Mouse (Mus musculus) lung, postnatal 0 days (tissue): ENCODE data around the gene Aldh2. TPM values are rescaled to one million over a fixed set of nuclear protein-coding genes. Genes with fewer than 3 reads are reported as not detected.

Experiments used
- ATAC-seq: fragments of 200-750 bp; cut with Nextera tagmentation; 2 replicates; pipeline ENCODE4 v1.8.0; 2017; ENCODE audit warnings: moderate library complexity
- DNase-seq: peaks from one replicate; pipeline ENCODE4 v3.0.0-alpha.2; 2016; ENCODE audit warnings: low spot score
- H3K27ac ChIP-seq: fragments of 300-500 bp; sonication (generic); 2 replicates; pipeline ENCODE4 v1.5.1; 2014; ENCODE audit warnings: antibody characterized with exemption, mild to moderate bottlenecking, low read length, mixed read lengths
- H3K27me3 ChIP-seq: fragments of 300-500 bp; sonication (generic); replicated peaks from 2 replicates; pipeline ENCODE4 v1.6.1; 2014; ENCODE audit warnings: low read length, mixed read lengths; ENCODE audit not compliant: insufficient read depth
- H3K36me3 ChIP-seq: fragments of 300-500 bp; sonication (generic); 2 replicates; pipeline ENCODE4 v1.6.1; 2014; ENCODE audit warnings: low read length, mixed read lengths; ENCODE audit not compliant: insufficient read depth
- H3K4me1 ChIP-seq: fragments of 300-500 bp; sonication (generic); 2 replicates; pipeline ENCODE4 v1.6.1; 2014; ENCODE audit warnings: antibody characterized with exemption, low read depth, low read length, mixed read lengths; ENCODE audit not compliant: insufficient read depth
- H3K4me2 ChIP-seq: fragments of 300-500 bp; sonication (generic); replicated peaks from 2 replicates; pipeline ENCODE4 v1.6.1; 2014; ENCODE audit warnings: low read depth, mild to moderate bottlenecking, low read length, moderate library complexity, mixed read lengths
- H3K4me3 ChIP-seq: fragments of 300-500 bp; sonication (generic); 2 replicates; pipeline ENCODE4 v1.5.1; 2014; ENCODE audit warnings: low read depth, low read length
- H3K9ac ChIP-seq: fragments of 300-500 bp; sonication (generic); replicated peaks from 2 replicates; pipeline ENCODE4 v1.6.1; 2014; ENCODE audit warnings: low read depth, mild to moderate bottlenecking
- H3K9me3 ChIP-seq: fragments of 300-500 bp; sonication (generic); 2 replicates; pipeline ENCODE4 v1.6.1; 2016; ENCODE audit warnings: low read length, mixed read lengths
- CTCF ChIP-seq: IDR thresholded peaks from 2 replicates; pipeline ENCODE4 v1.5.1; 2016; ENCODE audit warnings: antibody characterized with exemption, mild to moderate bottlenecking
- EP300 ChIP-seq: IDR thresholded peaks from 2 replicates; pipeline ENCODE4 v1.6.1; 2016; ENCODE audit warnings: antibody characterized with exemption, mild to moderate bottlenecking, control low read depth
- WGBS: fragments of 180-500 bp; shearing (Covaris S2); extraction: QIAGEN DNeasy Blood & Tissue Kit; methylation state at CpG from one replicate; pipeline ENCODE4 v1.1.7; 2014; 5-methylcytosine and 5-hydroxymethylcytosine counted together
- polyA plus RNA-seq: library from polyadenylated mRNA; unstranded; fragments of >200 nt; fragmentation: Nextera tagmentation; extraction: Ambion mirVana; gene quantifications from 2 replicates; pipeline ENCODE4 v1.2.1, GENCODE M21; 2015

Gene Aldh2
- polyA plus RNA-seq, 1 experiment from 2014 or later: 580 TPM

GRCm38 (mm10) chr5:121597332-121597731, 3.7 kb upstream of the Aldh2 start:
- no peak for DNase-seq
- 58% methylated on average over 4 of the region's 4 CpGs for WGBS
- Histone ChIP-seq H3K4me3 (no peak overlapping the region), H3K27me3 (no peaks in the 10 kb centered on the region), H3K9ac (no peak overlapping the region), H3K4me2 (no peak overlapping the region), H3K9me3 (no peaks in the 10 kb centered on the region), H3K4me1 (peaks cover 6% of the 10 kb centered on the region; the same call in 1 of the 2 replicates), H3K27ac (0 out of 2 replicates have a peak overlapping the region, but pooled peaks have one; percentile 73), H3K36me3 (no peaks in the 10 kb centered on the region)
- ATAC-seq: no peak
- TF ChIP-seq CTCF (no peak), EP300 (no peak)

GRCm38 (mm10) chr5:121596226-121596625, 2.6 kb upstream of the Aldh2 start:
- Histone ChIP-seq H3K4me3 (no peak overlapping the region), H3K9ac (no peak overlapping the region), H3K9me3 (no peaks in the 10 kb centered on the region), H3K27me3 (no peaks in the 10 kb centered on the region), H3K4me1 (peaks cover 9% of the 10 kb centered on the region; the same call in 1 of the 2 replicates), H3K4me2 (no peak overlapping the region), H3K27ac (no peak overlapping the region), H3K36me3 (no peaks in the 10 kb centered on the region)
- TF ChIP-seq CTCF: no peak
- TF ChIP-seq EP300: no peak
- no peak for DNase-seq
- WGBS: 51% methylated on average over 6 of the region's 6 CpGs
- no peak for ATAC-seq

GRCm38 (mm10) chr5:121595758-121596157, 2.1 kb upstream of the Aldh2 start:
- H3K9me3 ChIP-seq: no peaks in the 10 kb centered on the region
- WGBS: 73% methylated on average over 6 of the region's 6 CpGs
- TF ChIP-seq CTCF (no peak), EP300 (no peak)

DNA sequence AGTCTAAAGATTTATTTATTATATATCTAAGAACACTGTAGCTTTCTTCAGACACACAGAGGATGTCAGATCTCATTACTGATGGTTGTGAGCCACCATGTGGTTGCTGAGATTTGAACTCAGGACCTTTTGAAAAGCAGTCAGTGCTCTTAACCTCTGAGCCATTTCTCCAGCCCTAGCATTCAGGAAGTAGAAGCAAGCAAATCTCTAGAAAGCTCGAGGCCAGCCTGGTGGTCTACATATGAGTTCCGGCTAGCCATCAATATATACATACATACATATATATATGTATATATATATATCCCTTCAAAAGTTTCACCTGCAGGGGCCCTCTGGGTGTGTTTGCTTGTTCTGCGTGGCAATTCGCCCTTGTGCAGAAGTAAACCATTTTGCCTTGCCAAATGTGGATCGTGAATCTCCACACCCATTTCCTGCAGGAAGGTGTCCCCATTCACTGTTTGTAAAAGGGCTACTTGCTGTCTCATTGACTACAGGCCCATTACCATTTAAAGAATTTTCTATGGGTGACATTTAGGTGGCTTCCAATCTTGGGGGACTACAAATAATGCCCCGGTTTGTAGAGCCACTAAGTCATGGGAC, 1.2 kb upstream of the Aldh2 start:
- H3K9me3 ChIP-seq: no peaks in the 10 kb centered on the region
- DNase-seq: peak; percentile 12
- H3K36me3 ChIP-seq: no peaks in the 10 kb centered on the region
- no peak overlapping the region for H3K4me3 ChIP-seq
- H3K4me2 ChIP-seq: no peak overlapping the region
- H3K27ac ChIP-seq: no peak overlapping the region
- no peaks in the 10 kb centered on the region for H3K27me3 ChIP-seq
- no peak for ATAC-seq
- H3K9ac ChIP-seq: no peak overlapping the region
- 70% methylated on average over 6 of the region's 6 CpGs for WGBS
- TF ChIP-seq CTCF: no peak
- TF ChIP-seq EP300: no peak
- peaks cover 9% of the 10 kb centered on the region; the same call in 1 of the 2 replicates for H3K4me1 ChIP-seq

More at GRCm38 (mm10) chr5:121595758-121596157, 2.1 kb upstream of the Aldh2 start:
- Histone ChIP-seq H3K4me3 (no peak overlapping the region), H3K9ac (no peak overlapping the region), H3K36me3 (no peaks in the 10 kb centered on the region), H3K27me3 (no peaks in the 10 kb centered on the region), H3K4me2 (no peak overlapping the region), H3K4me1 (peaks cover 9% of the 10 kb centered on the region; the same call in 1 of the 2 replicates), H3K27ac (no peak overlapping the region)
- DNase-seq (no peak), ATAC-seq (no peak)

DNA sequence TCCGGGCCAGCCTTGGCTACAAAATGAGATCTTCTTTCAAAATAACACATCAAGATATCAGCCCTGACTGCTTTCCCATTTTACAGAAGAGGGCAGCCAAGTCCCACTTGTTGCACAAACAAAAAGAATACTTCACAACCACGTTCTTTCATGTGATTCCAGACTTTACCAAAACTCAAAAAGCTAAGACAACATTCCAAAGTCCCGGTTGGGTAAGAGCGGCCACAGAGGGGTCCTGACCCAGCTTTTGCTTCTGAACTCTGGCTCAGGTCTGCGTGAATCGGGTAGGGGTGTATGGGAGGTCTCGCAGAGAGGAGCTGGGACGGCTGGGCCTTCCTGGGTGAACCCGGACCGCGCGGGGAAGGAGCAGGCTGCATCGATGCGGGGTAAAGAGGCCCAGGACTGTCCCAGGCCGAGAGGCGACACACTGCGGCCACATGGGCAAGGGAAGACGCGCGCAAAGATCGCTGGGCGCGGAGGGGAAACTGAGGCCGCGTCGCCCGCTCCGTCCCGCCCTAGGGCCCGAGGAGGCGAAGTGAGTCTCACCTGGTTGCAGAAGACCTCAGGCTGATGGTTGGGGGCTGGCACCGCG, 712 bp downstream of the Aldh2 start:
- H3K36me3 ChIP-seq: no peaks in the 10 kb centered on the region
- peaks cover 12% of the 10 kb centered on the region; the same call in 1 of the 2 replicates for H3K4me1 ChIP-seq
- TF ChIP-seq CTCF (no peak), EP300 (0 out of 2 replicates have a peak, but pooled peaks have one; percentile 15)
- peak overlapping the region; percentile 90 for H3K27ac ChIP-seq
- ATAC-seq: peak; percentile 27
- H3K4me2 ChIP-seq: peak overlapping the region; percentile 85
- WGBS: 3% methylated on average over 30 of the region's 33 CpGs
- peak; percentile 42 for DNase-seq
- peak overlapping the region; percentile 82 for H3K9ac ChIP-seq
- no peaks in the 10 kb centered on the region for H3K27me3 ChIP-seq
- no peaks in the 10 kb centered on the region for H3K9me3 ChIP-seq
- peak overlapping the region; percentile 74 for H3K4me3 ChIP-seq

GRCm38 (mm10) chr5:121592064-121592815, 1.4 kb downstream of the Aldh2 start:
- peaks cover 19% of the 10 kb centered on the region; the same call in 1 of the 2 replicates for H3K4me1 ChIP-seq
- 41% methylated on average over 11 of the region's 11 CpGs for WGBS
- no peaks in the 10 kb centered on the region for H3K9me3 ChIP-seq
- H3K27me3 ChIP-seq: no peaks in the 10 kb centered on the region
- no peaks in the 10 kb centered on the region for H3K36me3 ChIP-seq
- DNase-seq (no peak), ATAC-seq (no peak)
- peak overlapping the region; percentile 74 for H3K4me3 ChIP-seq
- H3K4me2 ChIP-seq: peak overlapping the region; percentile 85
- TF ChIP-seq CTCF (no peak), EP300 (no peak)
- H3K9ac ChIP-seq: peak overlapping the region; percentile 3; the same call in 1 of the 2 replicates
- H3K27ac ChIP-seq: peak overlapping the region; percentile 90
